Mouse (Mus musculus): ENCODE measurements around the gene Gm11437. TPM values are rescaled to one million over a fixed set of nuclear protein-coding genes. Genes with fewer than 3 reads are reported as not detected.

Gm11437 gene
- polyA plus RNA-seq, 1 experiment from 2014 or later = not detected

GRCm38 (mm10) chr11:84104036-84104435 lies 63.2 kb downstream of the Gm11437 start:
- Histone ChIP-seq H3K27ac (ENCODE audit: low read depth, low read length) (no peak overlapping the region), H3K36me3 (ENCODE audit: control insufficient read depth, insufficient read depth, low read length) (0 out of 2 replicates have a peak, but pooled peaks cover 2% of the 10 kb centered on the region), H3K9ac (ENCODE audit: low read depth, low read length) (no peak overlapping the region), H3K4me3 (ENCODE audit: low read depth, low read length) (no peak overlapping the region), H3K9me3 (ENCODE audit: control insufficient read depth, low read length) (no peaks in the 10 kb centered on the region), H3K4me1 (replicated peaks; ENCODE audit: control insufficient read depth, insufficient read depth, low read length) (no peaks in the 10 kb centered on the region), H3K4me2 (replicated peaks; ENCODE audit: low read depth, low read length) (no peak overlapping the region), H3K27me3 (ENCODE audit: control insufficient read depth, insufficient read depth, low read length) (no peaks in the 10 kb centered on the region)
- ATAC-seq (ENCODE audit: low FRiP score) (no peak), DNase-seq (ENCODE audit: low spot score) (no peak)
- WGBS = 95% methylated on average over 6 of the region's 6 CpGs

GRCm38 (mm10) chr11:84101182-84101581 lies 66.1 kb downstream of the Gm11437 start:
- DNase-seq (ENCODE audit: low spot score) = no peak
- Histone ChIP-seq H3K27ac (ENCODE audit: low read depth, low read length) (no peak overlapping the region), H3K9ac (ENCODE audit: low read depth, low read length) (no peak overlapping the region), H3K9me3 (ENCODE audit: control insufficient read depth, low read length) (no peaks in the 10 kb centered on the region), H3K27me3 (ENCODE audit: control insufficient read depth, insufficient read depth, low read length) (no peaks in the 10 kb centered on the region), H3K4me1 (replicated peaks; ENCODE audit: control insufficient read depth, insufficient read depth, low read length) (no peaks in the 10 kb centered on the region), H3K4me2 (replicated peaks; ENCODE audit: low read depth, low read length) (no peak overlapping the region), H3K36me3 (ENCODE audit: control insufficient read depth, insufficient read depth, low read length) (0 out of 2 replicates have a peak, but pooled peaks cover 2% of the 10 kb centered on the region), H3K4me3 (ENCODE audit: low read depth, low read length) (no peak overlapping the region)
- no peak for ATAC-seq (ENCODE audit: low FRiP score)

Other genes starting within 250 kb of the Gm11437 start
- gene Ddx52, start 225.4 kb downstream of the Gm11437 start, polyA plus RNA-seq (2014; fragmentation: Nextera tagmentation; extraction: Ambion mirVana) = 46.8 and 47.4 TPM in 2 replicates
- gene Synrg, start 203.0 kb downstream of the Gm11437 start, polyA plus RNA-seq (2014; fragmentation: Nextera tagmentation; extraction: Ambion mirVana) = 21.5 and 22.8 TPM in 2 replicates
- 13.7 and 14.8 TPM in 2 replicates for gene Dusp14, start 98.2 kb downstream of the Gm11437 start, polyA plus RNA-seq (2014; fragmentation: Nextera tagmentation; extraction: Ambion mirVana)
- 32.7 and 34.7 TPM in 2 replicates for gene Tada2a, start 37.9 kb downstream of the Gm11437 start, polyA plus RNA-seq (2014; fragmentation: Nextera tagmentation; extraction: Ambion mirVana)
- 31.1 and 35.3 TPM in 2 replicates for gene Acaca, start 37.8 kb downstream of the Gm11437 start, polyA plus RNA-seq (2014; fragmentation: Nextera tagmentation; extraction: Ambion mirVana)

Data from hindbrain, embryonic 11.5 days (tissue).